Mouse (Mus musculus) thymus, adult 2 months (tissue): ENCODE results near the gene Pgls.

Source experiments
- CTCF ChIP-seq: fragments of 200-500 bp; IDR thresholded peaks from 2 replicates; pipeline ENCODE4 v1.5.1; 2012; ENCODE audit warnings: mild to moderate bottlenecking, control low read depth, low read length, moderate library complexity, borderline replicate concordance; ENCODE audit not compliant: control insufficient read depth, poor library complexity, insufficient read depth; ENCODE audit errors: extremely low read depth
- POLR2A ChIP-seq: fragments of 200-500 bp; IDR thresholded peaks from 2 replicates; pipeline ENCODE4 v1.6.1; 2012; ENCODE audit warnings: mild to moderate bottlenecking, low read length, control low read depth, moderate library complexity; ENCODE audit not compliant: control insufficient read depth, poor library complexity, insufficient read depth; ENCODE audit errors: extremely low read depth

DNA sequence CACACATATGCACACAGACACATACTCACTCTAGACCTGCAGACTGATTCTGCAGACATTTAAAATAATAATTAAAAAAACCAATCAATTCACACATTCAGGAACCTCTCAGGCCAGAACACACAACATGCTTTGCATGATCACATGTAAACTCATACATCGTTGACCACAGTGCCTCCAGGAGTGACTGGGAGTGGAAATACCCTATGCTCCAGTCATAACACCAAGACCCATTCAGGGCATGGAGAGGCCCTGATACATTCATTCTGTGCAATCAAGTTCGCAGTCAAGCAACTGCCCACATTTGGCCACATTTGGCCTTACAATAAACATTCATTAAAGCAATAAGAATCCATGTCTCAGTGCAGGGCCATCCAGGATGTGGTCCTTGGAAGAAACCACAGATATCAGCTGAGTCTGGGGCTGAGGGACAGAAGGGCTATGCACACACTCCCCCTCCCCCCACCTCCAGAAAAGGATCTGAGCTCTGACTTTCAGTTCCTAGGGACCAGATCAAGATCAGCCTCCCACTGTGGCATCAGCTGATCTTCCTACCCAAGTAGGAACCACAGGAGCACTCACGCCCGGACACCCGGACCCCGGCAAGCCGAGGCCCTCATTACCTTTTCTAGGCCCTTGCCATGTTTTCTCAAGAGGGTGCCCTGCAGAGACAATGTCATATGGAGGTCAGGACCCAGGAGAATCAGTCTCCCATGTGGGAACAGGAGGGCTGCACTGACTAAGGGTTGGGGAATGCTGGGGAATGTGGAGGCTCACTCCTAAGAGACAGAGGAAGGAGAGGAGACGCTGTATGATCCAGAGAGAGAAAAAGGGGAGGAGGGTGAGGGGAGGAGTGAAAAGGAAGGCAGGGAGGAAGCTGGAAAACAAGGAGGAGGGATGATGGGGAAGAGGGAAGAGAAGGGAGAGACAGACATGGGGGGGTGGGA, 45.4 kb downstream of the Pgls start:
- TF ChIP-seq CTCF: no peak
- no peak for TF ChIP-seq POLR2A
